Mouse (Mus musculus) heart, adult 18-20 months (tissue): ENCODE results near the gene Oca2. TPM values are rescaled to one million over a fixed set of nuclear protein-coding genes. Genes with fewer than 3 reads are reported as not detected.
A peak's percentile ranks its signal among the peaks of the same experiment; 100 is the strongest.

Experiments
- DNase-seq, 2 experiments: peaks; one replicate each; pipeline ENCODE4 v3.0.0; 2021 to 2022; ENCODE audit warnings: mixed read lengths in 1 of 2
- total RNA-seq, 2 experiments: library from RNA; stranded (reverse); gene quantifications; 2 replicates each; pipeline ENCODE4 v1.2.3; 2021

Oca2 gene
- total RNA-seq, 2 experiments from 2014 or later = not detected

DNA sequence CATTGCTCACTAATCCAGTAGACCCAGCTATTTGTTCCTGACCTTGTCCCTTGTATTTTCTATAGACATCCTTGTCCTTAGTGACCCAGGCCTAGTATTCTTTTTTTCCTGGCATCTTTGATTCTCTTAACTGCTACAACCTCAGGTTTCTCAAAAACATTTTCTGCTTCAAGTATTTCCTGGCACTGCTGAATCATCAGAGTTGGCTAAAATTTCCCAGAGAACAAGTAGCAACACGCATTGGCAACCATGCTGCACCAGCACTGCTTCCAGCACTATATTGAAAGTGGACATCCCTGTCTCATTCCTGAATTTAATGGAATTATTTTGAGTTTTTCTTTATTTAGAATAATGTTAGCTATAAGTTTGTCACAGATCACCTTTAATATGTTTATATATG lies 143.1 kb downstream of the Oca2 start:
- no peak for DNase-seq

DNA sequence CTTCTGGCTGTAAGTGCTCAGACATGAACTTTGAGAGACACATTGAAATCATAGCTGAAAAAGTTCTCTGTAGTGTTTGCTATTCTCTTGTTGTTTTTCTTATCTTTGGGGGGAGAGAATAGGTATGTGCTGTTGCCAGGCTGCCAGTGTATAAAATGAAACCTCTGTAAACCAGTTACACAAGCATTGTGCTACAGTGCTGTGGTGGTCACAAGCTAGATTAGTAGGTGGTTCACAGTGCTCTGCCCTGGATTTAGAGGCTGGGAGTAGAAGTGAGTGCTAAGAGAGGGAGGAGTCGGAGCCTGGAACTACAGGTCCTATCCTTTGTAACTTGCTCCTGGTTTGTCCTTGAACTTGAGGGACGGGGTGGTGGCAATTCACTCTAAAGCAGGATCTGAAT lies 148.7 kb downstream of the Oca2 start:
- no peak for DNase-seq

GRCm38 (mm10) chr7:56418182-56418836 lies 178.7 kb downstream of the Oca2 start:
- DNase-seq = no peak

DNA sequence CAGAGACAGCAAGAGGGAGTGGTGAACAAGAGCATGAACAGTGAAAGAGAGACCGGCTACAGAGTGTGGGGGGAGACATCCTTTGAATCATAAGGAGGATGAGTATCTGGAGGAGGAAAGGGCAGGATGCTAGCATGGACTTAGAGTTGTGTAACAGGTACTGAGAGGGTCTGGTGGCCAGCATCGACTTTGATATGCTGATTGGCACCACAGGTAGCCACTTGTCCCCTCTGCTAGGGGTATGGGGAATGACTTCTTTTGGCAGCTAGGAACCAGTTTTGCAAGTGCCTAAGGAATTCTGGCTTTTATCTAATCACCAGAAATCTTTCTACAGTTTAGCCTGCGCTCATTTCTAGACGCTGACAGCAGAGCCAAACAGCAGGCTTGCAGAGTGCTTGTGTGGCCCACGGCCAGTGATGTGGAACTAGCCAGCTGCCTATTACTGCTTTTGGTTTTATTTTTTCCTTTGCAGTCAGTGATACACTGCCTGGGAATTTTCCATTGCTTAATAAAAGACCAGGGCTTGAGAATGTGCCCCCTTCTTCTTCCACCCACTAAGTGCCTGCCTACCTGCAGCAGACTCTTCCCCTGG lies 179.8 kb downstream of the Oca2 start:
- DNase-seq = peak; percentile 42 to 53

DNA sequence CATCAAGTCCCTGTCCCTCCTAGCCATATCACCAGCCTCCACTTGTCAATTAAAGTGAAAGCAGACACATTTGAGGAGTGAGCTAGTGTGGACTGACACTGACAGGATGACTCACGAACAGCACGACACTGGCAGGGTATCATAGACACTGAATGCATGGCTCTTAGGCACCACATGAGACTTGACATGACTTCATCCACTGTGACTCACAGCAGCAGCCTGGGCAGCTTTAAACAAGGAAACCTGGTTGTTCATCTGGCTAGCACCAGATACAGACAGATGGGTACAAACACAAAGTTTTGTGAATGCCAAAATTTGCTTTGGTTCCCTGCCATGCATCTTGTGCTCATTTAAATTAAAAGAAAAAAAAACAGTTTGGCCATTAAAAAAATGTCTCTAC lies 182.4 kb downstream of the Oca2 start:
- no peak for DNase-seq

- no peak for DNase-seq
These were observed 184.0 kb downstream of the Oca2 start for GRCm38 (mm10) chr7:56423548-56423947.

GRCm38 (mm10) chr7:56460814-56461520 lies 221.4 kb downstream of the Oca2 start:
- no peak for DNase-seq

- peak; percentile 0 to 5 for DNase-seq
These were observed 258.7 kb downstream of the Oca2 start for GRCm38 (mm10) chr7:56498242-56498641.

DNA sequence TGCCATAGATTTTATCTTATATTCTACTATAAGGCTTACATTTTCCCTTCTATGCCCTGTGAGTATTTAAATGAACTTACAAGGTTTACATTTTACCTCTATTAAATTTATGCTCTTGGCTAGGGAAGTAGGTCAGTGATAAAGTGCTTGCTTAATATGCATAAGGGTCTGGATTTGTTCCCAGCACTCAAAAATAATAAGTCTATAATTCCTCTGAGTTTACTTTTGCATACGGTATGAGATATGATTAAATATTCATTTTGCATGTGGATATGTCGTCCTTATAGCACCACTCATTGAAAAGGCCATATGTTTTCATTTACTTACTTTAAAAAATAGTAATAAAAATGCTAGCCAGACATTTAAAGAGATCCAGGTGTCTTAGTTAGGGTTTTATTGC lies 259.8 kb downstream of the Oca2 start:
- DNase-seq = no peak

DNA sequence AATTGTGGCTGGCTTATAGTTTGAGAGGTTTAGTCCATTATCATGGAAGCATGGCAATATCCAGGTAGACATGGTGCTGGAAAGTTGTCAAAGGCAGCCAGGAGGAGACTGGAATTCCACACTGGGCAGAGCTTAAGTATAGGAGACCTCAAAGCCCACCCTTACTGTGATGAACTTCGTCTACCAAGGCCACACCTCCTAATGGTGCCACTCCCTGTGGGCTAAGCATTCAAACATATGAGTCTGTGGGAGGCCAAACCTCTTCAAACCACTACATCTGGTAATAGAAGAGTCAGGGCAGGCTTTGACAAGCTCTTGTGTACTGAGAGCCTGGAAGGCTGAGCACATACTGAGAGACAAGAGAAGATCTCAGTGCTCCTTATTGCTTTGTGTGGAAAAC lies 260.2 kb downstream of the Oca2 start:
- DNase-seq = no peak

DNA sequence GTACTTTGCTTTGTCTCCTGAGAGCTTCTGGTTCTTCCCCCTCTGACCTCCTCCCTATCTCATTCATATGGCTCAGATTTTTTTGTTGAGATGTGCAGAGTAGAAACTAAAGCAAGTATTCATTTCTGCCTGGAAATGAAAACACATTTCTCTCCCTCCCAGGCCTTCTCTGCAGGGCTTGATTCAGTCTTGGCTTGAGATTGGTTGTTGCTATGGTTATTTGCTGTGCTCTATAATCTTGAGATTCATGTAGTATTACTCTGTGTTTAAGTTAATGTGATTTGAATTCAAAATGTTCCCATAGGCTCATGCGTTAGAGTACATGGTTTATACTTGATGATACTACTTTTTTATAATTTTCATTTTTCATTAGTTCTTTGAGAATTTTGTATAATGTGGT lies 260.9 kb downstream of the Oca2 start:
- DNase-seq = no peak

DNA sequence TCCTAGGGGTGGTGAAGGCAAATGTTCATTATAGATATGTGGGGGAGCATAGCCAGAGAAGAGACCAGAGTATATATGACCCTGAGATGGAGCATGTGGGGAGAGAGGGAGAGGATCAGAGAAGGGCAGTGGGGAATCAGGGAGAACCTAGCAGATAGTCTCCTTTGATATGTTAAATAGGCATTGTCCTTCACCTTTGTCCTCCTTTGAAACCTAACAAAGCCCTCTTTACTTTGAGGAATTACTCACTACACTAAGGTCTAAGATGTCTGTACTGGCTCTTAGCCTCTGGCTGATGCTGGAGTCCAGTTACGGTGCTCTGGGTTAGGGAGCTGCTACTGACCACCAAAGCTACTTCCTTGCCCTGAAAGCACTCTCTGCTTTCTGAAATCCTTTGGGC lies 279.0 kb downstream of the Oca2 start:
- DNase-seq = no peak

DNA sequence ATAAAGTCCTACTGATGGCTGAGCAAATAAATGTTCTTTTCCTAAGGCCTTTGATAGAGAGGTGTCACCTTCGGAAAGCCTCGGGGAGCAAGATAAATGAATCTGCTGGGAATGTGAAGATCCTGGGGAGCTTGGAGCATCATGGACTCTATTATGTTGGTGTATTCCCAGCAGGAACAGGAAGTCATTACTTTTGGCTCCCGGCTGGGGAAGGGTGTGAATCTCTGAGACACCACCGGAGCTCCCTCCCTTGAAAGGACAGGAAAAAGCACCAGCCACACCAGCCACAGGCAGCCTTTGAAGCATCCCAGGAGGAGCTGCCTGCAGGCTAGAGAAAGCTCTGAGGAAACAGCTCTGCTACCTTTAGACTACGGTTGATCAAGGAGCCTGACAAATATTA lies 280.2 kb downstream of the Oca2 start:
- no peak for DNase-seq

GRCm38 (mm10) chr7:56534856-56535255 lies 295.3 kb downstream of the Oca2 start:
- no peak for DNase-seq

GRCm38 (mm10) chr7:56549226-56549625 lies 309.7 kb downstream of the Oca2 start:
- peak; percentile 1 to 27 for DNase-seq

GRCm38 (mm10) chr7:56551804-56552203 lies 312.2 kb downstream of the Oca2 start:
- no peak for DNase-seq

Other genes starting within 250 kb of the Oca2 start
- 1 to 10 TPM; 7.7 to 7.9 TPM for gene Nipa1, start 219.8 kb upstream of the Oca2 start, total RNA-seq
- gene Herc2, start 189.6 kb upstream of the Oca2 start, total RNA-seq = 10 to 100 TPM; 37.6 to 38.2 TPM